Mouse (Mus musculus) brain, embryonic 14.5 days (tissue): ENCODE measurements around the gene Ppef1.
"Not testable (repeated sequence)": the region's sequence is repeated elsewhere in the genome, so short reads cannot be mapped to it uniquely, and the experiment has no call there.

Experiments
- CTCF ChIP-seq: fragments of 200-500 bp; IDR thresholded peaks from 2 replicates; pipeline ENCODE4 v1.5.1; 2012; ENCODE audit warnings: inconsistent platforms, mild to moderate bottlenecking, moderate library complexity, borderline replicate concordance; ENCODE audit not compliant: insufficient read depth, insufficient read length; ENCODE audit errors: extremely low read depth
- POLR2A ChIP-seq: fragments of 200-500 bp; IDR thresholded peaks from 2 replicates; pipeline ENCODE4 v1.6.1; 2012; ENCODE audit warnings: mild to moderate bottlenecking, inconsistent platforms, borderline replicate concordance; ENCODE audit not compliant: poor library complexity, insufficient read depth, insufficient read length, severe bottlenecking; ENCODE audit errors: extremely low read depth

DNA sequence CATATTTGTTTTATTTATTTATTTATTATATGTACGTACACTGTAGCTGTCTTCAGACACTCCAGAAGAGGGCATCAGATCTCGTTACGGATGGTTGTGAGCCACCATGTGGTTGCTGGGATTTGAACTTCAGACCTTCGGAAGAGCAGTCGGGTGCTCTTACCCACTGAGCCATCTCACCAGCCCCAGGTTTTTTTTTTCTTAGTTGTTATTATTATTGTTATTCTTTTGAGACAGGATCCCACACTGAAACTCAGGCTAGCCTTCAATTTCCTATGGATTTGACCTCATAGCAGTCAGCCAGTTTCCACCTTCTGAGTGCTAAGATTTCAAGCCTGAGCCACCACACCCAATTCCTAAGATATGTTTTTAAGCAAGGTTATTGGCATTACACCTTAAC, 34.1 kb upstream of the Ppef1 start:
- not testable (repeated sequence) for TF ChIP-seq POLR2A, CTCF
